Mouse (Mus musculus) MEL (cell line): ENCODE data around the gene Ezh2. TPM values are rescaled to one million over a fixed set of nuclear protein-coding genes. Genes with fewer than 3 reads are reported as not detected.

Experiments
- DNase-seq: peaks from one replicate; pipeline ENCODE4 v3.0.0; 2011; ENCODE audit warnings: low read depth, low spot score
- H3K27ac ChIP-seq: 2 replicates; pipeline ENCODE4 v1.5.1; 2012; ENCODE audit warnings: low read depth, mild to moderate bottlenecking, control low read depth, low read length, moderate library complexity; ENCODE audit not compliant: control insufficient read depth
- H3K27me3 ChIP-seq, 2 experiments: fragments of 150-350 bp in 1 of 2; sonication (generic) in 1 of 2; 2 replicates each; pipeline ENCODE4 v1.6.1; 2012; ENCODE audit warnings: low read length in 2 of 2, mild to moderate bottlenecking in 2 of 2, improper control_type of control experiment in 1 of 2, moderate library complexity in 1 of 2; ENCODE audit not compliant: insufficient read depth in 2 of 2, control insufficient read depth in 1 of 2
- H3K36me3 ChIP-seq, 2 experiments: 2 replicates each; pipeline ENCODE4 v1.6.1; 2012 to 2014; ENCODE audit warnings: low read length in 2 of 2, improper control_type of control experiment in 1 of 2, inconsistent platforms in 1 of 2, mild to moderate bottlenecking in 1 of 2; ENCODE audit not compliant: insufficient read depth in 2 of 2, control insufficient read depth in 1 of 2
- H3K4me1 ChIP-seq, 2 experiments: fragments of 150-350 bp in 1 of 2; sonication (generic) in 1 of 2; 2 replicates each; pipeline ENCODE4 v1.6.1; 2012; ENCODE audit warnings: low read length in 2 of 2, improper control_type of control experiment in 1 of 2, mild to moderate bottlenecking in 1 of 2; ENCODE audit not compliant: insufficient read depth in 2 of 2, control insufficient read depth in 1 of 2
- H3K4me3 ChIP-seq, 2 experiments: fragments of 150-350 bp in 1 of 2; sonication (generic) in 1 of 2; 2 replicates each; pipeline ENCODE4 v1.5.1; 2012; ENCODE audit warnings: low read depth in 2 of 2, low read length in 2 of 2, mild to moderate bottlenecking in 2 of 2, moderate library complexity in 2 of 2, control low read depth in 1 of 2, improper control_type of control experiment in 1 of 2; ENCODE audit not compliant: control insufficient read depth in 1 of 2, insufficient read depth in 1 of 2
- H3K79me2 ChIP-seq: 2 replicates; pipeline ENCODE4 v1.6.1; 2012; ENCODE audit warnings: mild to moderate bottlenecking, low read length, moderate library complexity; ENCODE audit not compliant: control insufficient read depth, poor library complexity, insufficient read depth
- H3K9ac ChIP-seq: 2 replicates; pipeline ENCODE4 v1.6.1; 2012; ENCODE audit warnings: low read depth, mild to moderate bottlenecking, control low read depth, low read length, moderate library complexity; ENCODE audit not compliant: control insufficient read depth, poor library complexity, severe bottlenecking
- H3K9me3 ChIP-seq: fragments of 150-350 bp; sonication (generic); replicated peaks from 2 replicates; pipeline ENCODE4 v1.6.1; 2012; ENCODE audit warnings: mild to moderate bottlenecking, low read length, improper control_type of control experiment, moderate library complexity; ENCODE audit not compliant: insufficient read depth
- BHLHE40 ChIP-seq: IDR thresholded peaks from 2 replicates; pipeline ENCODE4 v1.6.1; 2012; ENCODE audit warnings: low read depth, mild to moderate bottlenecking, inconsistent platforms, low read length, improper control_type of control experiment, borderline replicate concordance
- CHD1 ChIP-seq: IDR thresholded peaks from 2 replicates; pipeline ENCODE4 v1.6.1; 2012; ENCODE audit warnings: low read depth, mild to moderate bottlenecking, inconsistent platforms, low read length, improper control_type of control experiment
- CTCF ChIP-seq, 3 experiments: IDR thresholded peaks in 2 of 3; conservative IDR thresholded peaks in 1 of 3; 2 replicates each; pipeline ENCODE4 v1.5.1; 2011 to 2012; ENCODE audit warnings: low read length in 3 of 3, low read depth in 2 of 3, mild to moderate bottlenecking in 2 of 3, improper control_type of control experiment in 1 of 3, inconsistent platforms in 1 of 3, mixed read lengths in 1 of 3, moderate library complexity in 1 of 3; ENCODE audit not compliant: control insufficient read depth in 1 of 3, insufficient read depth in 1 of 3, poor library complexity in 1 of 3, severe bottlenecking in 1 of 3
- ELF1 ChIP-seq: IDR thresholded peaks from 2 replicates; pipeline ENCODE4 v1.6.1; 2014; ENCODE audit warnings: low read depth, mild to moderate bottlenecking, inconsistent platforms, low read length, improper control_type of control experiment, moderate library complexity
- EP300 ChIP-seq, 2 experiments: IDR thresholded peaks; 2 replicates each; pipeline ENCODE4 v1.6.1; 2011; ENCODE audit warnings: improper control_type of control experiment in 2 of 2, low read length in 2 of 2, low read depth in 1 of 2, mild to moderate bottlenecking in 1 of 2
- GATA1 ChIP-seq: IDR thresholded peaks from 2 replicates; pipeline ENCODE4 v1.6.1; 2011; ENCODE audit warnings: low read depth, low read length, improper control_type of control experiment
- JUND ChIP-seq: IDR thresholded peaks from 2 replicates; pipeline ENCODE4 v1.6.1; 2011; ENCODE audit warnings: low read depth, mild to moderate bottlenecking, improper control_type of control experiment, low read length
- KAT2A ChIP-seq: conservative IDR thresholded peaks from 2 replicates; pipeline ENCODE4 v1.6.1; 2012; ENCODE audit warnings: low read depth, low read length, improper control_type of control experiment, inconsistent platforms
- MAX ChIP-seq: IDR thresholded peaks from 2 replicates; pipeline ENCODE4 v1.6.1; 2011; ENCODE audit warnings: low read length, improper control_type of control experiment
- MAZ ChIP-seq: IDR thresholded peaks from 2 replicates; pipeline ENCODE4 v1.6.1; 2012; ENCODE audit warnings: low read depth, mild to moderate bottlenecking, inconsistent platforms, low read length, improper control_type of control experiment
- MEF2A ChIP-seq: IDR thresholded peaks from 2 replicates; pipeline ENCODE4 v1.6.1; 2014; ENCODE audit warnings: low read depth, mild to moderate bottlenecking, inconsistent platforms, low read length, improper control_type of control experiment; ENCODE audit not compliant: poor library complexity, insufficient replicate concordance, severe bottlenecking; ENCODE audit errors: extremely low read depth
- MXI1 ChIP-seq: IDR thresholded peaks from 2 replicates; pipeline ENCODE4 v1.6.1; 2011; ENCODE audit warnings: mild to moderate bottlenecking, low read depth, low read length, improper control_type of control experiment
- NELFE ChIP-seq: IDR thresholded peaks from 2 replicates; pipeline ENCODE4 v1.6.1; 2011; ENCODE audit warnings: low read depth, low read length, improper control_type of control experiment
- NRF1 ChIP-seq: IDR thresholded peaks from 2 replicates; pipeline ENCODE4 v1.6.1; 2014; ENCODE audit warnings: low read depth, mild to moderate bottlenecking, inconsistent platforms, low read length, improper control_type of control experiment, moderate library complexity; ENCODE audit not compliant: poor library complexity, insufficient read depth, severe bottlenecking
- RAD21 ChIP-seq: IDR thresholded peaks from 2 replicates; pipeline ENCODE4 v1.6.1; 2011; ENCODE audit warnings: mild to moderate bottlenecking, low read depth, low read length, improper control_type of control experiment
- SIN3A ChIP-seq: IDR thresholded peaks from 2 replicates; pipeline ENCODE4 v1.6.1; 2012; ENCODE audit warnings: low read length, improper control_type of control experiment, inconsistent platforms
- TBP ChIP-seq: IDR thresholded peaks from 2 replicates; pipeline ENCODE4 v1.8.0; 2011; ENCODE audit warnings: low read depth, low read length, improper control_type of control experiment
- TCF12 ChIP-seq: IDR thresholded peaks from 2 replicates; pipeline ENCODE4 v1.6.1; 2014; ENCODE audit warnings: low read depth, mild to moderate bottlenecking, inconsistent platforms, low read length, improper control_type of control experiment, moderate library complexity
- UBTF ChIP-seq: IDR thresholded peaks from 2 replicates; pipeline ENCODE4 v1.6.1; 2012; ENCODE audit warnings: low read depth, mild to moderate bottlenecking, inconsistent platforms, low read length, improper control_type of control experiment, moderate library complexity, borderline replicate concordance; ENCODE audit not compliant: insufficient read depth
- USF1 ChIP-seq: IDR thresholded peaks from 2 replicates; pipeline ENCODE4 v1.6.1; 2014; ENCODE audit warnings: low read depth, mild to moderate bottlenecking, inconsistent platforms, low read length, improper control_type of control experiment, moderate library complexity
- USF2 ChIP-seq, 2 experiments: IDR thresholded peaks; 2 replicates each; pipeline ENCODE4 v1.6.1; 2011 to 2012; ENCODE audit warnings: improper control_type of control experiment in 2 of 2, low read length in 2 of 2, borderline replicate concordance in 1 of 2, inconsistent platforms in 1 of 2, low read depth in 1 of 2, mild to moderate bottlenecking in 1 of 2; ENCODE audit not compliant: insufficient read depth in 1 of 2
- ZKSCAN1 ChIP-seq: IDR thresholded peaks from 2 replicates; pipeline ENCODE4 v1.6.1; 2012; ENCODE audit warnings: low read depth, mild to moderate bottlenecking, inconsistent platforms, low read length, improper control_type of control experiment, moderate library complexity
- ZNF384 ChIP-seq: IDR thresholded peaks from 2 replicates; pipeline ENCODE4 v1.6.1; 2012; ENCODE audit warnings: low read depth, mild to moderate bottlenecking, inconsistent platforms, low read length, improper control_type of control experiment
- polyA plus RNA-seq, 2 experiments: library from polyadenylated mRNA; stranded (reverse) in 1 of 2; unstranded in 1 of 2; fragments of >175 nt in 1 of 2; fragments of >200 nt in 1 of 2; gene quantifications; 2 replicates each; pipeline versions ENCODE4 v1.2.1 to v1.2.4; 2012; ENCODE audit warnings: low replicate concordance in 2 of 2, low read depth in 1 of 2; ENCODE audit not compliant: insufficient read length in 2 of 2, insufficient read depth in 1 of 2, missing spikeins in 1 of 2
- total RNA-seq: library from RNA; depleted of rRNA; stranded (reverse); fragments of 300-350 nt; gene quantifications from 2 replicates; pipeline ENCODE4 v1.2.3, GENCODE M21; 2012

Gene Ezh2
- total and polyA plus RNA-seq, 3 experiments, result 30.9 to 1,353 (median 82.6) TPM

DNA sequence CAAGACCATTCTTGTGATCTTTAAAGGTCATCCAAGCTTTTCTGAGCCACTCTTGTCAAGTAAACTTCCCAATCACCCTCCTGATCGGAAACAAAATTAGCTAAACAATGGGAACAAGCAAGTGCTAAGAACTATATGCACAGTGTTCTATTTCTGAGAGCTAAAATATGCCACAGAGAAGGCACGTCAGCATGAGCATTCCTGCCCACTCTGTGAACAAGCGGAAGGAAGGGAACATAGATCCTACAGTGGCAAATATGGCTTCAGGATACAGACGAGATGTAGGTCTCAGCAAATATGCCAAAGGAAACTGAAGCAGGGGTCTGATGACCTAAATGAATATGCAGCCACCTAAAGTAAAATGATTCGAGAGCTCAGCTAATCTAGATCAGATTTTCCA, 59.8 kb downstream of the Ezh2 start:
- no peaks in the 10 kb centered on the region for H3K79me2 ChIP-seq
- no peaks in the 10 kb centered on the region for H3K4me1 ChIP-seq
- no peaks in the 10 kb centered on the region for H3K9me3 ChIP-seq
- H3K36me3 ChIP-seq, result peaks cover 0 to 1% of the 10 kb centered on the region in 2 experiments; a peak in 1 of 4 replicates
- TF ChIP-seq USF1 (no peak), TCF12 (no peak), EP300 (IDR thresholded peaks at IDR 0.05; ENCODE audit: low read depth in 1 of 2, low read length in 2 of 2) (no peak), TBP (no peak), CHD1 (no peak), BHLHE40 (no peak), CTCF (IDR thresholded peaks at IDR 0.05 in 2 of 3, conservative IDR thresholded peaks at IDR 0.05 in 1 of 3; ENCODE audit: control insufficient read depth in 1 of 3, insufficient read depth in 1 of 3, low read depth in 2 of 3, low read length in 3 of 3, poor library complexity in 1 of 3, severe bottlenecking in 1 of 3) (no peak), GATA1 (no peak), ZKSCAN1 (no peak), NRF1 (no peak), SIN3A (no peak), JUND (no peak), MAZ (no peak), NELFE (no peak), MEF2A (no peak), USF2 (IDR thresholded peaks at IDR 0.05; ENCODE audit: borderline replicate concordance in 1 of 2, insufficient read depth in 1 of 2, low read depth in 1 of 2, low read length in 2 of 2) (no peak), KAT2A (no peak), ELF1 (no peak), RAD21 (no peak), MXI1 (no peak)
- TF ChIP-seq, all 39 proteins: peak for 0
- H3K27me3 ChIP-seq, result no peaks in the 10 kb centered on the region
- no peak overlapping the region for H3K9ac ChIP-seq
- no peak overlapping the region for H3K4me3 ChIP-seq
- DNase-seq, result no peak
- H3K27ac ChIP-seq, result no peak overlapping the region

DNA sequence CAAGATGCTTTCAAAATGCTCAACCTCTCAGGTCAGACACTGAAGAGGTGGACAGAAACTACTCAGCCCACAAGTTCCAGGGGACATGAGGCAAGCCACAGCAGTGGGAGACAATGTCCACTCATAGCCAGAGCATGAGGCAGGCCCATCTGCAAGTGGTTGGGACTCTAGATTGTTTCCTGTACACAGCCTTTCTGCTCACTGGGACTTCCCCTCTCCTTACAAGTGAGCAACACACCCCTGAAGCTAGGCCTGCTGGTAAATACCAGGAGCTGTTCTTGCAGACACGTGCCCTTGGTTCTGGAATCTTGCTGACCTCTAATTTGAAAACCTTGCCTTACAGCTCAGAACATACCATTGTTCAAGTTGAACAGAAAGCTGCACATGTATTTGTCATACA, 62.6 kb downstream of the Ezh2 start:
- peaks cover 1 to 8% of the 10 kb centered on the region in 2 experiments; a peak in 3 of 4 replicates for H3K36me3 ChIP-seq
- no peak for DNase-seq
- H3K4me3 ChIP-seq, result no peak overlapping the region
- TF ChIP-seq ZNF384 (no peak), TCF12 (no peak), JUND (no peak), CTCF (IDR thresholded peaks at IDR 0.05 in 2 of 3, conservative IDR thresholded peaks at IDR 0.05 in 1 of 3; ENCODE audit: control insufficient read depth in 1 of 3, insufficient read depth in 1 of 3, low read depth in 2 of 3, low read length in 3 of 3, poor library complexity in 1 of 3, severe bottlenecking in 1 of 3) (no peak), MAX (no peak), TBP (no peak), MEF2A (no peak), KAT2A (no peak), UBTF (no peak)
- H3K9ac ChIP-seq, result no peak overlapping the region
- no peaks in the 10 kb centered on the region for H3K27me3 ChIP-seq
- no peak overlapping the region for H3K27ac ChIP-seq
- no peaks in the 10 kb centered on the region for H3K9me3 ChIP-seq
- H3K79me2 ChIP-seq, result no peaks in the 10 kb centered on the region
- no peaks in the 10 kb centered on the region for H3K4me1 ChIP-seq
